Mouse (Mus musculus) testis, postnatal 14 days (tissue): ENCODE results near the gene Fscn3.

ENCODE experiments used
- DNase-seq: peaks from one replicate; pipeline ENCODE4 v3.0.0; 2021; ENCODE audit warnings: low spot score

Fscn3 gene

GRCm38 (mm10) chr6:28486905-28487304 lies 59.3 kb downstream of the Fscn3 start:
- DNase-seq, result no peak
